Mouse (Mus musculus) retina, adult 2 months (tissue): ENCODE measurements around the gene Fcgrt.

Experiments
- DNase-seq: peaks from one replicate; pipeline ENCODE4 v3.0.0-alpha.2; 2012; ENCODE audit warnings: low read depth, low spot score

Fcgrt gene

DNA sequence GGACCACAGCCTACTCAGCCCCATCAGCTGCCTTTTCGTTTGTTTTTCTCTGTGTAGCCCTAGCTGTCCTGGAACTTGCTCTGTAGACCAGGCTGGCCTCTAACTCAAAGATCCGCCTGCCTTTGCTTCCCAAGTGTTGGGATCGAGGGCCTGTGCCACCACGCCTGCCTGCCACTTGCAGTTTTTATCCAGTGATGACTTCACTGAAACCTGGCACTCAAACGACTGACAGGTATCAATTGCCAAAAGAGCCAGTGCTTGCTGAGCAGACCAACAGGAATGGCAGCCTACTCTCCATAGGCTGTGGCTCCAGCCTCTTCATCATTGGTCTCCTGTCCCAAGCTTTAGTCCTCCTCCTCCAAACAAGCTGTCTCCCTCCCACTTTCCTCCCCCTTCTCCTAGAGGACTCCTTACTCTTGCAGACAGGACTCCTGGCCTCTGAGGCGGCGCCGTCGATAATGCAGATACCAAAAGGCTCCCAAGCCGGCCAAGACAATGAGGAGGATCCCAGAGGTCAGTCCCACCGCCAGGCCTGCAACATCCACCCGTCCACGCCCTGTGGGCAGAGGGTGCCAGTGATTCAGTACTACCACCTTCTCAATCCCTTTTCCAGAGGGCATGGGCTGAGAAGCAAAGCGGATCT, 47.2 kb downstream of the Fcgrt start:
- DNase-seq = no peak

DNA sequence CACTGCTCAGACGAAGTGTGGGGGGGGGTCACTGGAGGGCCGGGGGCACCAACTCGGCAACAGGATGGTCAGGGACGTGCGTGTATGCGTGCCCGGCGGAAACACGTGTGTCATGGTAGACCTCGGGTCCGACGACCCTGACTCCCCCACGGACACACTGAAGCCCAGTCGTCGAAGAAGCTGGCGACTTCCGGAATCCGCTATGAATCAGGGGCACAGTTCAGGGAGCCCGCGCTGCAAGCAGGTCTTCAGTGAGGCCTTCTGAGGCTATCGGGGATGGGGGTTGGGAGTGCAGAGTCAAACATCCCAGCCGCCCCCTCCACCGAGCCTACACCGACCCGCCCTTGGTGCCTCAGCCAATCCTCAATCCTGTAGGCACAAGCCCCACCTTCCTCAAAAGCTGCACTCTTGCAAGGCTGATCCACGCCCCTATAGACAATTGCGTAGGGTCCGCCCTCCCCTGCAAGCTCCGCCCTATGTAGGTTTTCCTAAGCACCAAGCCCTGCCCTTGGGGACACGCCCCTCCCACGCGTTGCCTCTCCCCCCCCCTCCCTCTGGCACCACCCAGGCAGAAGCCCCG, 49.6 kb downstream of the Fcgrt start:
- DNase-seq = peak; percentile 85

DNA sequence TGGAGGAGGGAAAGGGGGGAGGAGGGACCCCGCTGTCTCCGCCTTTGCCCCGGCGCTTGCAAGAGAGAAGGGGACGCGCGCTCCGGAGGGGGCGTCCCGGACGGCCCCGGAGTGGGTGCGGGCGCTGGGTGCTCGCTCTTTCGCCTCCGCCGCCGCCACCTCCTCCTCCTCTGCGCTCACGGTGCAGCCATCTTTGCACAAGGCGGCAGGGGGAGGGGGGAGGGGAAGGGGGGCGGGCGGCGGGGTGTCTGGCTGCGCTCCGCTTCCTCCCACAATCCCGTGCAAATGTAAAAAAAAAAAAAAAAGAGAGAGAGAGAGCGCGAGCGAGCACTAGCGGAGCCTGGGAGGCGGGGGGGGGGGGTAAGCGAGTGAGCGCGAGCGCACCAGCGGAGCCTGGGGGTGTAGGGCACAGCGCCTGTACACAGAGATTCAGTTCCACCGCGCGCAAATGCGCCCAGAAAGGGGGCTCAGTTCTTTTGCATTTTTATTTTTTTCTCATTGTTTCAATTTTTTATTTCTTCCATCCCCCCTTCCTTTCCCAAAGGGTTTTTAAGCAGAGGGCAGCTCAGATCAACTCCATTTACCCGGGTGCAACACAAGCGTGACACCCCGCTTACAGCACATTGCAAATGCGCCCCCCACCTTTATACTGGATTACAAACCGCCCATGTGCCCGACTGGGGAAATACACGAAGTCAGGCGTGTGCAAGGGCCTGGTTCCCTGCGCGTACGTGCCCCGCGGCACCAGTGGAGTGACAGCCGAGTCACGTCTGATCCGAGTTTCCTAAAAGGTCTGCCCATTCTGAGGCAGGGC, 50.3 kb downstream of the Fcgrt start:
- DNase-seq = peak; percentile 65

DNA sequence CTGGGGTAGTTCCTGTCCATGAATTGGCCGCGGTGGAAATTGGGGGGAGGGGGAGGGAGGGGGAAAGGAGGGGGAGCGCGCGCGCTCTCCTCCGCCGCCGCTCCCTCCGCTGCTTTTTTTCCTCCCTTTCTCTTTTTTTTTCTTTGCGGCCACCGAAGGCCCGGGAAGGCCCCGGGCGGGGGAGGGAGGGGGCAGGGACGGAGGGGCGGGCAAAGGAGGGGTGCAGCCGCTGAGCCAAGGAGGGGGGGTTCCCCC, 50.9 kb downstream of the Fcgrt start, which contains the start of gene Prr12:
Gene Prr12, minus strand, starts transcription at position 20 of the 255 bp plus-strand sequence.
- DNase-seq = no peak

DNA sequence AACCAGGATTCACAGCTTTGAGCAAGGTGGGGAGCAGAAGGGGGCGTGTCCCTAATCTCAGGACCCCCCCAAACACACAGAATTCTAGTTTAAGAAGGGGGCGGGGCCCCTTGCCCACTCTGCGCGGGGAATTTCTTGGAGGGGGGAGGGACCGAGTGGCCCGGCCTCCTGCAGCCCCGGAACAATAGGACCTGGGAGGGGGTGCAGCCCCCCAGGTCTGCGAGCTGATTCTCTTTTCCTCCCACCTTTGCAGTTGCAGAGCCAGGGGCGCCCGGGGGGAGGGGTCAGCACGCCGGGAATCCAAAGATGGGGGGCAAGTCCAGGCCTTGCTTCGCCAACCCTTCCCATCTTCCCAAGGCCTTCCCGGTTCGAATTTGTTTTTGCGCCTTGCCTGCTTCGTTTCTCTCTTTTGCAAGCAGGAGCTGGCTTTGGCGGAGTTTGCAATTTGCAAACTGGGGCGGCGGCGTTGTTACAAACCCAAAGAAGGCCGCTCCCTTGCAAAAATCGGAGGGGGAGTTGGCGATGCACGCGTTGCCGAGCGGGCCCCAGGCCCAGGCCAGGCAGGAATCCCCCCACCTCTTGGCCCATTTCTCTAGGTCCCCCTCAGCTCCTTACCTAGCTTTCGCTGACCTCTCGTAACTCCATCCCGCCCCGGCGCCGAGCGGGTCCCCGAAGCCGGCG, 51.3 kb downstream of the Fcgrt start:
- no peak for DNase-seq

DNA sequence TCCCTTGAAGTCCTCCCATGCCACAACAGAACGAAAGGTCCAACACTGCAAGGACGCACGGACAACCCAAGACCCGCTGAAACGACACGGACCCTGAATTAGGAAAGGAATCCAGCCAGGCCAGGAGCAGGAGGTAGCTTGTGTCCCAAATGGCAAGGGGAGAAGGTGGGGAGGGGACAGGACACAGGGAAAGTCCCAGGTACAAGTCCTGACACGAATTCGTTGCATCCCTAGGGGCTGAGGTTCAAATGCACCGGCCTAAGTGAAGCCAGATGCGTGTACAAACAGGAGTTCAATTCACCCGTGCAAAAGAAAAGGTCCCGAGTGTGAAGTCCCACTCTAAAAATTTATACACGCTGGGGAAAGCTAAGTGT, 52.1 kb downstream of the Fcgrt start:
- no peak for DNase-seq

DNA sequence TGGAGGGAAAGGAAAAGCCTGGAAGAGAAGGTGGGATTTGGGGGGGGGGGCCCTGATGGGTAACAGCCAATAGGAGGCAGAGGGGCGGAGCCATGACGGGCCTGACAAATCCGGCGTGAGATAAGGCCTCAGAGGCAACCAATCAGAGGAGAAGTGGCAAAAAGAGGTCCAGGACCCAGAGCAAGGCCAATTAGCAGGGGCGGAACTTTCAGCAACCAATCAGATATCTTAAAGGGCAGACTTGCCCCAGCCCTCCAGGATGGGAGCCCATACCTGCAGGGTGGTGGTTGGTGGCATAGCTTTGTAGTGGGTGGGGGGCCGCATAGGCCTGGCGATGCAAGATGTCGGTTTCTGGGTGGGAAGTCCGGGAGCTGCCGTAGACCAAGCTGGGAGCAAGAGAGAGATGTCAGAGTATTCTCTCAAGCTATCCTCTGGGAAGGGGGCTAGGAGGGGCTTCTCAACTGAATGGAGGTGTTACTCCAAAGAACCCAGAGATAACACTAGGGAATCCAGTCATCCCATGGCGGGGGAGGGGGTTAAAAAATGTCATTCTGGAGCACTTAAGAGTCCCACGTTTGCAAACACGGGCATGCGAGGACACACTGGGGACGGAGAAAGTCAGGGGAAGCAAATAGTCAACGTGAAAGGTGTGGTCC, 52.6 kb downstream of the Fcgrt start:
- DNase-seq = no peak

DNA sequence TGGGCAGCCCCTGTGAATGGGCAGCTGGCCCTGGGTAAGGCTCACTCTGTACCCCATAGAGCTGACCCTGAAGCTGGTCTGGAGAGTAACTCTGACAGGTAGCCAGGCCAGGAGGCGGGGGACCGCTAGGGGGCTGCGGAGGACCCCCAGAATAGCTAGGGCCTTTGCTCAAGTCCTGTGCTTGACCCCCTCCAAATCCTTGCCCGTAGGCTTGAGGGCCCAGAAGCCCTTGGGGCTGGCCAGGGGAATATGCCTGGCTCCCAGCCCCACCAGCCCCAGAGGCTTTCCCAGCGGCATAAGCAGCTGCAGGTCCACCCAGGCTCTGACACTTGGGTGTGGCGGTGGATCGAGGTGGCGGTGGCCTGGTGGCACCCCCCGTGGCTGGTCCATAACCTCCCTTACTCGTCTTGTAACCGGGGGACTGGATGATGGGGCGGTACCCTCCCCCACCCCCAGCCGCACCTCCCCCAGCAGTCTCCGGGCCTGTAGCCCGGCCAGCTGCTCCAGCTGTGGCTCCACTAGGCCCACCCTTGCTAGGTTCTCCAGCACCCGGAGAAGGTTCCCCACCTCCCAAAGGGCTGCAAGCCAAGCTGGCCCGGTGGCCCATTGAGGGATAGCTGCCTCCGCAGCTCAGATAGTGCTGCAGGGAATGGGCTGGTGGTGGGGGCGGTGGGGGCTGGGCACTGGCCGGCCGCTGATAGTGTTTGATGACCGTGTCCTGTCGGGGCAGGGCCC, 54.6 kb downstream of the Fcgrt start:
- no peak for DNase-seq

DNA sequence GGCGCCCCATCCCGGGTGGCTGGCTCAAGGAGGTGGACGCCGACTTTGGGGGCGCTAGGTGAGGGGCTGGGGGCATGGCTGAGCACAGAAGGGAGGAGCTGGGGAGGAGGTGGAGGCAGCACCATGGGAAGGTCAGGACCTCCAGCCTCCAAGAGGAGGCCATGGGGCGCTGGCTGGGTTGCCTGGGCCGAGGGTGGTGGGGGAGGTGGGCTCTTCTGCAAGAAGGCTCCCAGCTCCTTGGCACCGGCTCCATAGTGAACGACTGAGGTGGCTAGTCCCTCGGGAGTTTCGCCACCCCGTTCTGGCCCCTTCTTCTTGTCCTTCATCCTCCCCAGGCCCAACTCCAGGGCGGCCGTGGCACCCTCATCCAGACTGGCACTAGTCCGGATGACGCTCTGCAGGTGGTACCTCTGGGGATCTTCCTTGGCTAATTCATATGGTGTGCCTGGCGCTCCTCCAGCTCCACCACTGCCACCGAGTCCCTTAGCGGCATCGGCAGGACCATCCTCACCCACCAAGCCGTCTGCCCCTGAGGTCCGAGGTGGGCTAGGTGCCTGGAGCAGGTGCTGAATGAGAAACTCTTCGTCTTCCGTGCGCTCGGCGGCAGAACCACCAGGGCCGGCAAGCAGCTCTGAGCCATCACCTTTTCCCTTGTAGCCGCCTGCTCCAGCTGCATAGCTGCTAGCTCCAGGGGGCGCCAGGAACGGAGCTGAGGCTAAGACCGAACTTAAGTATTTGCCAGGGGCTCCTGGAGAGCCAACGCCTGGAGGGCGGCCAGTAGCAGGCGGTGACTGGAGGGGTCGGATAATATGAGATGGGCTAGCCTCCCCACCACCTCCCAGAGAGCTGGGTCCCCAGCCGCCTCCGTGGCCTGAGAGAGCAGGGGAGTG, 55.4 kb downstream of the Fcgrt start:
- DNase-seq = no peak

DNA sequence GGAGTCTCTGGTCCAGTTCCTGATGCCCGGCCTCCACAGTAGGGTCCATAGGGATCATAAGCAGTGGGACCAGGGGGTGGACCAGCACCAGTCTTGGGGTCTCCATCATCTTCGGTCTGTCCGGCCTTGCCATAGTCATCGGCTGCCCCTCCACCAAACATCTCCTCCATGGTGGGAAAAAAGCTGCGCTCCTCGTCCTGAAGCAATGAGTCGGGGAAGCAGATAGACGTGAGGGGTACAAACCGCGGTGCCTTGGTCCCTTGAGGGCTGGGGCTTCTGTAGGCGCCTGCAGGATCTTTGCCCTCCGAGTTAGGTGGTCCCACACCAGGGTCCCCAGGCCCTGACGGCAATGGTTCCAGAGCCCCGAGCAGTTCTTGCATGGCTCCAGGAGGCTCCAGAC, 56.2 kb downstream of the Fcgrt start:
- no peak for DNase-seq

DNA sequence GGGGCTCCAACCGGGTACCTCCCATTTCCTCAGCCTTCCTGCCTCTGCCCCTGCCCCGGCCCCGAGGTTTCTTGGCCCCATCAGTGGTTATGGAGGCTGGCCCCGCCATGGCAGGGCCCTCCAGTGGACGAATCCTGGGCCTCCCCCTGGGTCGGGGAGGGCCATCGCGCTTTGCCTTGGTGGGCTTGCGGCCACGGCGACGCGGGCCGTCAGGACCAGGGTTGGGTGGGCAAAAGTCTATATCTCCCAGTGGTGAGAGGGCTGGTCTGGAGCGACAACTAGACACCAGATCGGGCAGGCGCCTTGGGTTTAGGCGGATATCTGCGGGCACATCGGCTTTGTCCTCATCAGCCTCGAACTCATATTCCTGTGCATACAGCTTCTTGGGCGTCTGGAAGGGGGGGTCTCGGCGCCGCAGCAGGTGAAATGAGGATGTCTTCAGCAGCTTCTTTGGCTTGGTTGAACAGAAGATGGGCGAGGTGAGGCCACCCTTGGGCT, 56.7 kb downstream of the Fcgrt start:
- no peak for DNase-seq

DNA sequence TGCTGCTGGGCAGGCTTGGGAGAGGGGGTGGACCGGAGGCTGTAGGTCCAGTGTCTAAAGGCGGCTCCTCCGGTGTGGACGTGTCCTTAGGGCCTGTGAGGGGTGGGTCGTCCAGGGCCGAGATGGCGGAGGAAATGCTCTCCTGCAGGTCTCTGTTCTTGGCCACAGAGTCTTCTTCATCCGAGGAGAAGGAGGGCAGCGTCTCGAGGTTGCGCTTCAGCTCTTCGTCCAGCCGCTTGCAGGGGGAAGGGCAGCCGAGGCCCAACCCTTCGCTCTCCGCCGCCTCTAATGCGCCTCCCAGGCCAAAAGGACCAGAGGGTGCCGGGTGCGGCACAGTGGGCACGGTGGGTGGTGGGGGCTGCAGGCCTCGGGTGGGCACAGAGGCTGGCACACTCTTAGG, 57.9 kb downstream of the Fcgrt start:
- no peak for DNase-seq

DNA sequence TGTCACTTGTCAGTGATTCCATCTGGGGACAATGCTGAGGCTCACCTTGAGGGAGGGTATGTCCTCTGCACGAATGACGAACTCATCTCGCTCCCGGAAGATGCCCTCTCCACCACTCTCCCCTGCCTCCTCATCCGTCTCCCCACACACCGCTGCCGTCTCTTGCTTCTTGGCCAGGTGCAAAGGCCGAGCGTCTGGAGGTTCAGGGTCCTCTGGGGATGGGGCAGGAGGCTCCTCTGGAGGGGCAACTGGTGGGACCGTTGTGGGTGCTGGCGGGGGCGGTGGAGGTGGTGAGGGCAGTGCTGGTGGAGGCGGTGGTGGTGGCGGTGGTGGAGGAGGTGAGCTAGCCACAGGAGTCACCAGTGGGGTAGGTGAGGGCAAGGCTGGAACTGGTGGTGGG, 60.3 kb downstream of the Fcgrt start:
- DNase-seq = no peak
